Mouse (Mus musculus): Measurements from ENCODE around the gene Edf1. TPM values are rescaled to one million over a fixed set of nuclear protein-coding genes. Genes with fewer than 3 reads are reported as not detected.

Gene Edf1
- total and polyA plus RNA-seq, 3 experiments = 110 to 222 (median 211) TPM

GRCm38 (mm10) chr2:25581901-25582301 lies 24.3 kb downstream of the Edf1 start:
- whole genome bisulfite sequencing = 14% methylated on average over 6 of the region's 6 CpGs
- no peaks in the 10 kb centered on the region for H3K36me3 ChIP-seq (ENCODE audit: control insufficient read depth, insufficient read depth, low read length)
- no peaks in the 10 kb centered on the region for H3K79me2 ChIP-seq (replicated peaks; ENCODE audit: control insufficient read depth, insufficient read depth, low read length)
- H3K4me1 ChIP-seq (ENCODE audit: control insufficient read depth, insufficient read depth, low read length) = peaks cover 11% of the 10 kb centered on the region
- peaks cover 26% of the 10 kb centered on the region for H3K27me3 ChIP-seq (ENCODE audit: control insufficient read depth, insufficient read depth, low read length)
- intact Hi-C loops (cut with DNase I) = loop anchor here (2.0 kb wide), 2 partner anchors 23 kb away; no protein-coding TSS in a partner anchor
- no peak for TF ChIP-seq POLR2A (IDR thresholded peaks at IDR 0.05; ENCODE audit: insufficient read depth, low read depth, low read length)
- H3K4me3 ChIP-seq = no peak overlapping the region
- H3K27ac ChIP-seq = no peak overlapping the region
- H3K9ac ChIP-seq (ENCODE audit: low read depth, low read length) = no peak overlapping the region
- DNase-seq = peak in 1 of 2 experiments; percentile 30

GRCm38 (mm10) chr2:25582466-25583119 lies 24.9 kb downstream of the Edf1 start:
- Histone ChIP-seq H3K27ac (no peak overlapping the region), H3K4me1 (ENCODE audit: control insufficient read depth, insufficient read depth, low read length) (peaks cover 12% of the 10 kb centered on the region), H3K79me2 (replicated peaks; ENCODE audit: control insufficient read depth, insufficient read depth, low read length) (no peaks in the 10 kb centered on the region), H3K9ac (ENCODE audit: low read depth, low read length) (no peak overlapping the region), H3K27me3 (ENCODE audit: control insufficient read depth, insufficient read depth, low read length) (peaks cover 20% of the 10 kb centered on the region), H3K36me3 (ENCODE audit: control insufficient read depth, insufficient read depth, low read length) (no peaks in the 10 kb centered on the region), H3K4me3 (no peak overlapping the region)
- TF ChIP-seq CTCF (IDR thresholded peaks at IDR 0.05) = no peak
- no peak for TF ChIP-seq EP300 (IDR thresholded peaks at IDR 0.05; ENCODE audit: insufficient read depth, low read depth, low read length)
- TF ChIP-seq POLR2A (IDR thresholded peaks at IDR 0.05; ENCODE audit: insufficient read depth, low read depth, low read length) = no peak
- intact Hi-C loops (cut with DNase I) = no loop called here
- 51% methylated on average over 12 of the region's 12 CpGs for WGBS
- no peak for DNase-seq

- TF ChIP-seq POLR2A (IDR thresholded peaks at IDR 0.05; ENCODE audit: insufficient read depth, low read depth, low read length) (no peak), CTCF (IDR thresholded peaks at IDR 0.05) (no peak), EP300 (IDR thresholded peaks at IDR 0.05; ENCODE audit: insufficient read depth, low read depth, low read length) (no peak)
- no peaks in the 10 kb centered on the region for H3K79me2 ChIP-seq (replicated peaks; ENCODE audit: control insufficient read depth, insufficient read depth, low read length)
- 84% methylated on average over 6 of the region's 6 CpGs for WGBS
- no peak overlapping the region for H3K9ac ChIP-seq (ENCODE audit: low read depth, low read length)
- peaks cover 14% of the 10 kb centered on the region for H3K4me1 ChIP-seq (ENCODE audit: control insufficient read depth, insufficient read depth, low read length)
- intact Hi-C loops (cut with DNase I) = no loop called here
- no peak overlapping the region for H3K27ac ChIP-seq
- peak in 1 of 2 experiments; percentile 36 for DNase-seq
- H3K4me3 ChIP-seq = no peak overlapping the region
- peaks cover 17% of the 10 kb centered on the region for H3K27me3 ChIP-seq (ENCODE audit: control insufficient read depth, insufficient read depth, low read length)
- H3K36me3 ChIP-seq (ENCODE audit: control insufficient read depth, insufficient read depth, low read length) = no peaks in the 10 kb centered on the region
Measured at GRCm38 (mm10) chr2:25583120-25583481, 25.5 kb downstream of the Edf1 start.

- Histone ChIP-seq H3K79me2 (replicated peaks; ENCODE audit: control insufficient read depth, insufficient read depth, low read length) (no peaks in the 10 kb centered on the region), H3K36me3 (ENCODE audit: control insufficient read depth, insufficient read depth, low read length) (no peaks in the 10 kb centered on the region), H3K4me3 (no peak overlapping the region), H3K27me3 (ENCODE audit: control insufficient read depth, insufficient read depth, low read length) (peaks cover 13% of the 10 kb centered on the region), H3K27ac (no peak overlapping the region), H3K4me1 (ENCODE audit: control insufficient read depth, insufficient read depth, low read length) (peaks cover 15% of the 10 kb centered on the region), H3K9ac (ENCODE audit: low read depth, low read length) (no peak overlapping the region)
- 56% methylated on average over 4 of the region's 4 CpGs for WGBS
- intact Hi-C loops (cut with DNase I) = no loop called here
- TF ChIP-seq POLR2A (IDR thresholded peaks at IDR 0.05; ENCODE audit: insufficient read depth, low read depth, low read length) = no peak
- no peak for TF ChIP-seq EP300 (IDR thresholded peaks at IDR 0.05; ENCODE audit: insufficient read depth, low read depth, low read length)
- TF ChIP-seq CTCF (IDR thresholded peaks at IDR 0.05) = no peak
- no peak for DNase-seq
Measured at GRCm38 (mm10) chr2:25583571-25583970, 25.9 kb downstream of the Edf1 start.

GRCm38 (mm10) chr2:25584152-25584551 lies 26.5 kb downstream of the Edf1 start:
- H3K4me1 ChIP-seq (ENCODE audit: control insufficient read depth, insufficient read depth, low read length) = peaks cover 15% of the 10 kb centered on the region
- no peaks in the 10 kb centered on the region for H3K79me2 ChIP-seq (replicated peaks; ENCODE audit: control insufficient read depth, insufficient read depth, low read length)
- intact Hi-C loops (cut with DNase I) = no loop called here
- TF ChIP-seq CTCF (IDR thresholded peaks at IDR 0.05) (no peak), EP300 (IDR thresholded peaks at IDR 0.05; ENCODE audit: insufficient read depth, low read depth, low read length) (no peak), POLR2A (IDR thresholded peaks at IDR 0.05; ENCODE audit: insufficient read depth, low read depth, low read length) (no peak)
- DNase-seq = peak in 1 of 2 experiments; percentile 16
- 67% methylated on average over 3 of the region's 3 CpGs for WGBS
- H3K9ac ChIP-seq (ENCODE audit: low read depth, low read length) = no peak overlapping the region
- H3K36me3 ChIP-seq (ENCODE audit: control insufficient read depth, insufficient read depth, low read length) = no peaks in the 10 kb centered on the region
- H3K27me3 ChIP-seq (ENCODE audit: control insufficient read depth, insufficient read depth, low read length) = peaks cover 8% of the 10 kb centered on the region
- H3K27ac ChIP-seq = no peak overlapping the region
- H3K4me3 ChIP-seq = no peak overlapping the region

GRCm38 (mm10) chr2:25584856-25585255 lies 27.2 kb downstream of the Edf1 start:
- Histone ChIP-seq H3K36me3 (ENCODE audit: control insufficient read depth, insufficient read depth, low read length) (no peaks in the 10 kb centered on the region), H3K4me1 (ENCODE audit: control insufficient read depth, insufficient read depth, low read length) (peaks cover 15% of the 10 kb centered on the region), H3K27ac (no peak overlapping the region), H3K4me3 (no peak overlapping the region), H3K27me3 (ENCODE audit: control insufficient read depth, insufficient read depth, low read length) (peaks cover 2% of the 10 kb centered on the region), H3K79me2 (replicated peaks; ENCODE audit: control insufficient read depth, insufficient read depth, low read length) (no peaks in the 10 kb centered on the region), H3K9ac (ENCODE audit: low read depth, low read length) (no peak overlapping the region)
- no peak for TF ChIP-seq CTCF (IDR thresholded peaks at IDR 0.05)
- TF ChIP-seq POLR2A (IDR thresholded peaks at IDR 0.05; ENCODE audit: insufficient read depth, low read depth, low read length) = no peak
- TF ChIP-seq EP300 (IDR thresholded peaks at IDR 0.05; ENCODE audit: insufficient read depth, low read depth, low read length) = no peak
- WGBS = 86% methylated on average over 4 of the region's 4 CpGs
- peak in 1 of 2 experiments; percentile 21 for DNase-seq
- intact Hi-C loops (cut with DNase I) = no loop called here
